Mouse (Mus musculus) embryonic facial prominence, embryonic 15.5 days (tissue): ENCODE measurements at regions not wholly inside any gene's neighbourhood (a gene's known extent, or its start where the extent isn't known, plus 50 kb on each side); places are given as distances from the start of the nearest gene placed in this dataset.

Experiments used
- ATAC-seq: fragments of 200-750 bp; cut with Nextera tagmentation; 2 replicates; pipeline ENCODE4 v1.8.0; 2017; ENCODE audit warnings: low read depth, moderate TSS enrichment; ENCODE audit not compliant: insufficient number of reproducible peaks, low FRiP score, low TSS enrichment
- H3K27ac ChIP-seq: fragments of 300-500 bp; sonication (generic); replicated peaks from 2 replicates; pipeline ENCODE4 v1.5.1; 2015; ENCODE audit warnings: mild to moderate bottlenecking, inconsistent platforms
- H3K27me3 ChIP-seq: fragments of 300-500 bp; sonication (generic); 2 replicates; pipeline ENCODE4 v1.6.1; 2015; ENCODE audit warnings: inconsistent platforms
- H3K36me3 ChIP-seq: fragments of 300-500 bp; sonication (generic); 2 replicates; pipeline ENCODE4 v1.6.1; 2015; ENCODE audit warnings: mild to moderate bottlenecking, inconsistent platforms
- H3K4me1 ChIP-seq: fragments of 300-500 bp; sonication (generic); 2 replicates; pipeline ENCODE4 v1.6.1; 2015; ENCODE audit warnings: inconsistent platforms
- H3K4me2 ChIP-seq: fragments of 300-500 bp; sonication (generic); replicated peaks from 2 replicates; pipeline ENCODE4 v1.6.1; 2015; ENCODE audit warnings: mild to moderate bottlenecking, inconsistent platforms
- H3K4me3 ChIP-seq: fragments of 300-500 bp; sonication (generic); replicated peaks from 2 replicates; pipeline ENCODE4 v1.5.1; 2015; ENCODE audit warnings: mild to moderate bottlenecking, inconsistent platforms
- H3K9ac ChIP-seq: fragments of 300-500 bp; sonication (generic); 2 replicates; pipeline ENCODE4 v1.6.1; 2015; ENCODE audit warnings: inconsistent platforms
- H3K9me3 ChIP-seq: fragments of 300-500 bp; sonication (generic); replicated peaks from 2 replicates; pipeline ENCODE4 v1.6.1; 2016; ENCODE audit warnings: inconsistent platforms
- WGBS: fragments of 180-500 bp; shearing (Covaris S2); methylation state at CpG from one replicate; pipeline ENCODE4 v1.1.7; 2015; 5-methylcytosine and 5-hydroxymethylcytosine counted together

- no peak for ATAC-seq
- no peaks in the 10 kb centered on the region for H3K9me3 ChIP-seq
- no peak overlapping the region for H3K4me3 ChIP-seq
- no peak overlapping the region for H3K9ac ChIP-seq
- no peaks in the 10 kb centered on the region for H3K4me1 ChIP-seq
- H3K27me3 ChIP-seq: no peaks in the 10 kb centered on the region
- no peak overlapping the region for H3K27ac ChIP-seq
- WGBS: 82% methylated on average over 11 of the region's 11 CpGs
- H3K4me2 ChIP-seq: no peak overlapping the region
- H3K36me3 ChIP-seq: no peaks in the 10 kb centered on the region
Observed at GRCm38 (mm10) chr6:49999365-49999764, 110.7 kb upstream of the Mpp6 start.

GRCm38 (mm10) chr6:50008074-50008473, 102.0 kb upstream of the Mpp6 start:
- WGBS: 53% methylated on average over 4 of the region's 4 CpGs
- Histone ChIP-seq H3K4me3 (no peak overlapping the region), H3K9ac (no peak overlapping the region), H3K4me1 (0 out of 2 replicates have a peak, but pooled peaks cover 2% of the 10 kb centered on the region), H3K36me3 (no peaks in the 10 kb centered on the region), H3K27me3 (no peaks in the 10 kb centered on the region), H3K4me2 (no peak overlapping the region), H3K9me3 (no peaks in the 10 kb centered on the region), H3K27ac (no peak overlapping the region)
- ATAC-seq: no peak

GRCm38 (mm10) chr6:50008869-50009268, 101.2 kb upstream of the Mpp6 start:
- no peak overlapping the region for H3K4me2 ChIP-seq
- H3K27ac ChIP-seq: no peak overlapping the region
- no peak overlapping the region for H3K9ac ChIP-seq
- 35% methylated on average over 3 of the region's 3 CpGs for WGBS
- H3K4me1 ChIP-seq: 0 out of 2 replicates have a peak, but pooled peaks cover 2% of the 10 kb centered on the region
- H3K9me3 ChIP-seq: no peaks in the 10 kb centered on the region
- no peaks in the 10 kb centered on the region for H3K27me3 ChIP-seq
- H3K36me3 ChIP-seq: no peaks in the 10 kb centered on the region
- H3K4me3 ChIP-seq: no peak overlapping the region
- ATAC-seq: no peak

- no peak for ATAC-seq
- WGBS: 55% methylated on average over 7 of the region's 7 CpGs
- no peaks in the 10 kb centered on the region for H3K36me3 ChIP-seq
Observed at GRCm38 (mm10) chr6:50009339-50009738, 100.7 kb upstream of the Mpp6 start.

GRCm38 (mm10) chr6:50009856-50010255, 100.2 kb upstream of the Mpp6 start:
- no peaks in the 10 kb centered on the region for H3K27me3 ChIP-seq
- WGBS: 75% methylated on average over 5 of the region's 5 CpGs
- H3K4me3 ChIP-seq: no peak overlapping the region
- no peaks in the 10 kb centered on the region for H3K9me3 ChIP-seq
- ATAC-seq: no peak
- H3K9ac ChIP-seq: no peak overlapping the region
- no peak overlapping the region for H3K4me2 ChIP-seq
- no peaks in the 10 kb centered on the region for H3K36me3 ChIP-seq
- 0 out of 2 replicates have a peak, but pooled peaks cover 2% of the 10 kb centered on the region for H3K4me1 ChIP-seq
- H3K27ac ChIP-seq: no peak overlapping the region

More at GRCm38 (mm10) chr6:50009339-50009738, 100.7 kb upstream of the Mpp6 start:
- Histone ChIP-seq H3K4me1 (0 out of 2 replicates have a peak, but pooled peaks cover 2% of the 10 kb centered on the region), H3K9ac (no peak overlapping the region), H3K27me3 (no peaks in the 10 kb centered on the region), H3K4me3 (no peak overlapping the region), H3K9me3 (no peaks in the 10 kb centered on the region), H3K4me2 (no peak overlapping the region), H3K27ac (no peak overlapping the region)

- Histone ChIP-seq H3K4me3 (no peak overlapping the region), H3K36me3 (no peaks in the 10 kb centered on the region), H3K27me3 (no peaks in the 10 kb centered on the region), H3K9me3 (no peaks in the 10 kb centered on the region), H3K27ac (no peak overlapping the region), H3K9ac (no peak overlapping the region), H3K4me2 (no peak overlapping the region), H3K4me1 (0 out of 2 replicates have a peak, but pooled peaks cover 2% of the 10 kb centered on the region)
- no peak for ATAC-seq
- WGBS: 77% methylated on average over 12 of the region's 12 CpGs
Observed at GRCm38 (mm10) chr6:50011071-50011470, 99.0 kb upstream of the Mpp6 start.

- Histone ChIP-seq H3K4me2 (no peak overlapping the region), H3K27ac (no peak overlapping the region), H3K27me3 (no peaks in the 10 kb centered on the region), H3K9ac (no peak overlapping the region), H3K9me3 (no peaks in the 10 kb centered on the region), H3K4me3 (no peak overlapping the region), H3K36me3 (no peaks in the 10 kb centered on the region), H3K4me1 (0 out of 2 replicates have a peak, but pooled peaks cover 2% of the 10 kb centered on the region)
- 63% methylated on average over 5 of the region's 5 CpGs for WGBS
- no peak for ATAC-seq
Observed at GRCm38 (mm10) chr6:50011746-50012453, 98.1 kb upstream of the Mpp6 start.

GRCm38 (mm10) chr6:50013067-50013466, 97.0 kb upstream of the Mpp6 start:
- Histone ChIP-seq H3K4me2 (no peak overlapping the region), H3K27me3 (no peaks in the 10 kb centered on the region), H3K27ac (no peak overlapping the region), H3K4me1 (0 out of 2 replicates have a peak, but pooled peaks cover 2% of the 10 kb centered on the region), H3K9me3 (no peaks in the 10 kb centered on the region), H3K4me3 (no peak overlapping the region), H3K36me3 (no peaks in the 10 kb centered on the region), H3K9ac (no peak overlapping the region)
- no peak for ATAC-seq
- 75% methylated on average over 5 of the region's 5 CpGs for WGBS

- Histone ChIP-seq H3K4me1 (0 out of 2 replicates have a peak, but pooled peaks cover 2% of the 10 kb centered on the region), H3K36me3 (no peaks in the 10 kb centered on the region), H3K27ac (no peak overlapping the region), H3K27me3 (no peaks in the 10 kb centered on the region), H3K9me3 (no peaks in the 10 kb centered on the region), H3K9ac (no peak overlapping the region), H3K4me2 (no peak overlapping the region), H3K4me3 (no peak overlapping the region)
- ATAC-seq: no peak
- WGBS: 92% methylated on average over 7 of the region's 7 CpGs
Observed at GRCm38 (mm10) chr6:50013842-50014241, 96.2 kb upstream of the Mpp6 start.

GRCm38 (mm10) chr6:50027981-50028380, 82.1 kb upstream of the Mpp6 start:
- no peaks in the 10 kb centered on the region for H3K36me3 ChIP-seq
- no peak overlapping the region for H3K9ac ChIP-seq
- no peaks in the 10 kb centered on the region for H3K4me1 ChIP-seq
- no peaks in the 10 kb centered on the region for H3K27me3 ChIP-seq
- H3K4me2 ChIP-seq: no peak overlapping the region
- 73% methylated on average over 6 of the region's 6 CpGs for WGBS
- no peak overlapping the region for H3K4me3 ChIP-seq
- no peaks in the 10 kb centered on the region for H3K9me3 ChIP-seq
- H3K27ac ChIP-seq: no peak overlapping the region
- ATAC-seq: no peak

GRCm38 (mm10) chr6:50029895-50030515, 80.0 kb upstream of the Mpp6 start:
- no peak overlapping the region for H3K27ac ChIP-seq
- no peak for ATAC-seq
- H3K9me3 ChIP-seq: no peaks in the 10 kb centered on the region
- WGBS: 45% methylated on average over 10 of the region's 10 CpGs
- peaks cover 7% of the 10 kb centered on the region; the same call in 1 of the 2 replicates for H3K4me1 ChIP-seq
- no peaks in the 10 kb centered on the region for H3K27me3 ChIP-seq
- no peaks in the 10 kb centered on the region for H3K36me3 ChIP-seq
- H3K4me3 ChIP-seq: no peak overlapping the region
- H3K9ac ChIP-seq: no peak overlapping the region
- no peak overlapping the region for H3K4me2 ChIP-seq
